Comparison of ENCODE assay signal across 8 mouse cellular contexts in genomic region chr7:89979432-89980130, GRCm38 (mm10). TPM values are rescaled to one million over a fixed set of nuclear protein-coding genes. Genes with fewer than 3 reads are reported as not detected.
DNase-seq lines count a peak whose midpoint lies in the region; ATAC-seq lines count a peak whose summit lies in the region.

No protein-coding gene starts in this region.

- H3K4me3 ChIP-seq in hindbrain, embryonic 15.5 days: peak overlapping the region; percentile 94
- peak overlapping the region; percentile 82 for H3K4me3 ChIP-seq in midbrain, embryonic 12.5 days

- peak; percentile 5 for DNase-seq in adrenal gland, postnatal 25 days
- no peak for DNase-seq in adrenal gland, adult (ENCODE audit: inconsistent age in 2 of 2, low spot score in 1 of 2)
- DNase-seq in 3T3-L1 (ENCODE audit: low read depth, low spot score): peak; percentile 41
- DNase-seq in embryo, embryonic 9.5 days (ENCODE audit: extremely low spot score): peak; percentile 50
- no peak for DNase-seq in urinary bladder, postnatal 10 days (ENCODE audit: low spot score)
- no peak for DNase-seq in thymus, postnatal 0 days (ENCODE audit: low spot score)

- H3K27ac ChIP-seq in hindbrain, embryonic 15.5 days (replicated peaks): peak overlapping the region; percentile 100
- peak overlapping the region; percentile 99 for H3K27ac ChIP-seq in midbrain, embryonic 12.5 days (replicated peaks)

- H3K4me2 ChIP-seq in hindbrain, embryonic 15.5 days: peak overlapping the region; percentile 93
- H3K4me2 ChIP-seq in midbrain, embryonic 12.5 days (replicated peaks): peak overlapping the region; percentile 78

- peaks cover 21% of the 10 kb centered on the region for H3K4me1 ChIP-seq in hindbrain, embryonic 15.5 days (replicated peaks)
- peaks cover 12% of the 10 kb centered on the region for H3K4me1 ChIP-seq in midbrain, embryonic 12.5 days

- 4% methylated on average over 23 of the region's 23 CpGs for WGBS in hindbrain, embryonic 15.5 days
- WGBS in midbrain, embryonic 12.5 days: 4% methylated on average over 23 of the region's 23 CpGs

- no peaks in the 10 kb centered on the region for H3K9me3 ChIP-seq in hindbrain, embryonic 15.5 days
- H3K9me3 ChIP-seq in midbrain, embryonic 12.5 days: no peaks in the 10 kb centered on the region

- peak overlapping the region; percentile 84 for H3K9ac ChIP-seq in hindbrain, embryonic 15.5 days
- H3K9ac ChIP-seq in midbrain, embryonic 12.5 days (replicated peaks): peak overlapping the region; percentile 86

- no peak for ATAC-seq in hindbrain, embryonic 15.5 days (ENCODE audit: low FRiP score, low read depth)
- 0 out of 2 replicates have a peak, but pooled peaks have one; percentile 0 for ATAC-seq in midbrain, embryonic 12.5 days (ENCODE audit: low FRiP score, low read depth)

- H3K27me3 ChIP-seq in hindbrain, embryonic 15.5 days: no peaks in the 10 kb centered on the region
- H3K27me3 ChIP-seq in midbrain, embryonic 12.5 days: no peaks in the 10 kb centered on the region

- H3K36me3 ChIP-seq in hindbrain, embryonic 15.5 days: peaks cover 13% of the 10 kb centered on the region
- H3K36me3 ChIP-seq in midbrain, embryonic 12.5 days: peaks cover 14% of the 10 kb centered on the region

RNA-seq across cellular contexts. Expression of gene Eed, which starts 1.2 kb away (rescaled TPM):
- total RNA-seq in adrenal gland, postnatal 25 days (2021): 61.3 and 63.6 TPM in 2 replicates
- polyA plus RNA-seq in hindbrain, embryonic 15.5 days (2015; fragmentation: Nextera tagmentation; extraction: Ambion mirVana): 32.7 and 36.0 TPM in 2 replicates
- polyA plus RNA-seq in midbrain, embryonic 12.5 days (2016; fragmentation: Nextera tagmentation; extraction: Ambion mirVana): 73.7 and 79.5 TPM in 2 replicates
- 70.3 and 75.3 TPM in 2 replicates for polyA plus RNA-seq in thymus, postnatal 0 days (2015; fragmentation: Nextera tagmentation; extraction: Ambion mirVana)

RNA-seq across cellular contexts. Expression of gene Hikeshi, which starts 38.6 kb away (rescaled TPM):
- 65.8 and 69.5 TPM in 2 replicates for total RNA-seq in adrenal gland, postnatal 25 days (2021)
- 121 and 134 TPM in 2 replicates for polyA plus RNA-seq in hindbrain, embryonic 15.5 days (2015; fragmentation: Nextera tagmentation; extraction: Ambion mirVana)
- 138 TPM in 2 replicates for polyA plus RNA-seq in midbrain, embryonic 12.5 days (2016; fragmentation: Nextera tagmentation; extraction: Ambion mirVana)
- polyA plus RNA-seq in thymus, postnatal 0 days (2015; fragmentation: Nextera tagmentation; extraction: Ambion mirVana): 152 and 183 TPM in 2 replicates

Comparison
In these comparisons a context has a peak if more than half of its experiments do, and no peak if none do; other contexts are left out.
1. DNase-seq: peak in adrenal gland, postnatal 25 days (single experiment), 3T3-L1 (single experiment) and embryo, embryonic 9.5 days (single experiment); none in adrenal gland, adult (0 of 2), urinary bladder, postnatal 10 days (single experiment) and thymus, postnatal 0 days (single experiment).